Mouse (Mus musculus): ENCODE measurements around the gene Lrrtm4. TPM values are rescaled to one million over a fixed set of nuclear protein-coding genes. Genes with fewer than 3 reads are reported as not detected.
A peak's percentile ranks its signal among the peaks of the same experiment; 100 is the strongest.

Lrrtm4 gene
- polyA plus RNA-seq, 1 experiment from 2014 or later = 1.3 TPM

DNA sequence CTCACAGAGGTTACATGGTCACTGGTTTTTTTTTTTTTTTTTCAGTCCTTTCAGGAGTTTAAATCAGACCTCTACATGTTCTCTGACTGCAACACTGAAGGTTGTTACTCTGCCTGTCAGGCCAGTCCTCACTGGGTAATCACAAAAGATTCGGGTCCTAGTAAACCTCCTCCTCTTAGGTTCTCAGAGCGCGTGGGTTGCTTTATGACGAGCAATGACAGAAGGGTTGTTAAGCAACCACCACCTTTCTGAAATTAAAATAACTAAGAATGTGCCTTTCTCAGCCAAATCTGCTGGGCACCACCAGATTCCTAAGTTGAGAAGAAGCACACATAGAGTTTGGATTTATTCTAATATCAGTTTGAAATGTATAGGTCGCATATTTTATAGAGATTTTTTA is 644.1 kb downstream of the Lrrtm4 start:
- 88% methylated on average over 5 of the region's 5 CpGs for WGBS
- H3K4me1 ChIP-seq (ENCODE audit: control insufficient read depth, insufficient read depth, low read length) = no peaks in the 10 kb centered on the region
- no peaks in the 10 kb centered on the region for H3K27me3 ChIP-seq (ENCODE audit: control insufficient read depth, insufficient read depth, low read length)

DNA sequence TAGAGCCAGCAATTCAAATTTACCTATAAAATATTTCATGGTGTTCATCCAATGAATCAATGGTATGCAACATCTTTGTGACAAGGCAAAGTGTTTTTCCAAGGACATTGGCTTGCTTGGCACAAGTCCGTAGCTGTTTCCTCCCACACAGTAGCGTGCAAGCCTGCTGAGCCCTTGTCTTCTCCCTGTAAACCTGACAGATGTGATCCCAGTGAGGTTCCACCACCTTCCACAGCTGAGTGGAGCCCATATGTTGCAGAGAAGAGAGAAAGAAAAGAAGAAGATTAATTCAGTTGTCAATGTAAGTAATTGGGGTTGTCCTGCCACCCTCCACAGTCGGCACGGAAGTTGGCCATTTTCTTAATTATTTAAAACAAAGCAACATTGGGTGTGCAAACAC is 645.4 kb downstream of the Lrrtm4 start:
- DNase-seq (ENCODE audit: low spot score) = no peak
- no peaks in the 10 kb centered on the region for H3K4me1 ChIP-seq (ENCODE audit: control insufficient read depth, insufficient read depth, low read length)
- WGBS = 72% methylated on average over 4 of the region's 4 CpGs
- no peak for ATAC-seq (ENCODE audit: insufficient number of reproducible peaks, low FRiP score, low TSS enrichment, low read depth)
- H3K4me3 ChIP-seq (ENCODE audit: low read depth, low read length) = no peak overlapping the region
- no peak overlapping the region for H3K4me2 ChIP-seq (ENCODE audit: low read depth, severe bottlenecking)
- no peak overlapping the region for H3K9ac ChIP-seq (ENCODE audit: low read length)
- no peaks in the 10 kb centered on the region for H3K9me3 ChIP-seq (ENCODE audit: control insufficient read depth, low read length)
- no peak overlapping the region for H3K27ac ChIP-seq (replicated peaks; ENCODE audit: low read depth, low read length)
- no peaks in the 10 kb centered on the region for H3K36me3 ChIP-seq (ENCODE audit: control insufficient read depth, insufficient read depth, low read length)
- no peaks in the 10 kb centered on the region for H3K27me3 ChIP-seq (ENCODE audit: control insufficient read depth, insufficient read depth, low read length)

More for the DNA sequence above, 644.1 kb downstream of the Lrrtm4 start:
- no peak overlapping the region for H3K9ac ChIP-seq (ENCODE audit: low read length)
- no peak overlapping the region for H3K4me2 ChIP-seq (ENCODE audit: low read depth, severe bottlenecking)
- no peak for ATAC-seq (ENCODE audit: insufficient number of reproducible peaks, low FRiP score, low TSS enrichment, low read depth)
- H3K27ac ChIP-seq (replicated peaks; ENCODE audit: low read depth, low read length) = no peak overlapping the region
- no peaks in the 10 kb centered on the region for H3K9me3 ChIP-seq (ENCODE audit: control insufficient read depth, low read length)
- no peak for DNase-seq (ENCODE audit: low spot score)
- H3K4me3 ChIP-seq (ENCODE audit: low read depth, low read length) = no peak overlapping the region
- H3K36me3 ChIP-seq (ENCODE audit: control insufficient read depth, insufficient read depth, low read length) = no peaks in the 10 kb centered on the region

DNA sequence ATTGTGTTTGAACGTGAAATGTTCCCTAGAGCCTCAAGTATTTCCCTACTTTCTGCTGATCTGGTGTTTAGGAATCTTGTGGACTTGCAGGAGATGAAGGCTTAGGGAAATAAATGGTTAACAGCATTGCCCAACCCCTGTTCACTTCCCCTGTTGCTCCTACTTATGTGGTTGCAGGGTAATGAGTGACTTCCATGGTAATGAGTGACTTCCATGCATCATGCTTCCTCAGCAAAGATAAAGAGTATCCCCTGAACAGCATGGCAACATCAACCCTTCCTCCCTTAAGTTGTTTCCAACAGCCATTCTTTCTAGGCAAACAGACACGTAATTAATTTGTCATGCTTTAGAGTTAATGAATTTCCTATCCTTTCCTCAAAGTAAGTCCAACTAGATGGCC is 685.5 kb downstream of the Lrrtm4 start:
- WGBS = 67% methylated on average over 2 of the region's 2 CpGs
- H3K27me3 ChIP-seq (ENCODE audit: control insufficient read depth, insufficient read depth, low read length) = no peaks in the 10 kb centered on the region
- DNase-seq (ENCODE audit: low spot score) (no peak), ATAC-seq (ENCODE audit: insufficient number of reproducible peaks, low FRiP score, low TSS enrichment, low read depth) (no peak)
- no peaks in the 10 kb centered on the region for H3K4me1 ChIP-seq (ENCODE audit: control insufficient read depth, insufficient read depth, low read length)
- H3K9ac ChIP-seq (ENCODE audit: low read length) = no peak overlapping the region
- H3K4me2 ChIP-seq (ENCODE audit: low read depth, severe bottlenecking) = no peak overlapping the region
- no peaks in the 10 kb centered on the region for H3K36me3 ChIP-seq (ENCODE audit: control insufficient read depth, insufficient read depth, low read length)
- H3K27ac ChIP-seq (replicated peaks; ENCODE audit: low read depth, low read length) = no peak overlapping the region
- H3K9me3 ChIP-seq (ENCODE audit: control insufficient read depth, low read length) = no peaks in the 10 kb centered on the region
- H3K4me3 ChIP-seq (ENCODE audit: low read depth, low read length) = no peak overlapping the region

DNA sequence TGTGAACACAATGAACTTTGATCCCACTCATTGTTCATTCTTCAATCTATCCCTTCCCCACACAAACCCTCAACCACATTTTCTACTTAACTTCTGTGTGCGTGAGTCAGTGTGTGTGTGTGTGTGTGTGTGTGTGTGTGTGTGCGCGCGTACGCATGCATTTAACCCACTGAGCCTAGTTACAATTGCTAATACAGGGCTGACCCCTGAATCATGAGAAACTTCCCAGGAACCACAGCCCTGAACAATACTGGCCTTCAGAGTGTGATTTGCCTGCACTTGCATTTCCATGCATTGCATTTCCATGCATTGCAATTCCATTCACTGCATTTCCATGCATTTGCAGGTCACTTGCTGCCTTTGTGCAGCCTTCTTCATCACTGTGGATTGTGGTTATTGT is 701.8 kb downstream of the Lrrtm4 start:
- no peaks in the 10 kb centered on the region for H3K9me3 ChIP-seq (ENCODE audit: control insufficient read depth, low read length)
- no peaks in the 10 kb centered on the region for H3K27me3 ChIP-seq (ENCODE audit: control insufficient read depth, insufficient read depth, low read length)
- WGBS = 82% methylated on average over 5 of the region's 5 CpGs
- no peak overlapping the region for H3K27ac ChIP-seq (replicated peaks; ENCODE audit: low read depth, low read length)
- no peaks in the 10 kb centered on the region for H3K36me3 ChIP-seq (ENCODE audit: control insufficient read depth, insufficient read depth, low read length)
- H3K4me3 ChIP-seq (ENCODE audit: low read depth, low read length) = no peak overlapping the region
- H3K4me2 ChIP-seq (ENCODE audit: low read depth, severe bottlenecking) = no peak overlapping the region
- H3K9ac ChIP-seq (ENCODE audit: low read length) = no peak overlapping the region
- DNase-seq (ENCODE audit: low spot score) = no peak
- H3K4me1 ChIP-seq (ENCODE audit: control insufficient read depth, insufficient read depth, low read length) = no peaks in the 10 kb centered on the region
- no peak for ATAC-seq (ENCODE audit: insufficient number of reproducible peaks, low FRiP score, low TSS enrichment, low read depth)

DNA sequence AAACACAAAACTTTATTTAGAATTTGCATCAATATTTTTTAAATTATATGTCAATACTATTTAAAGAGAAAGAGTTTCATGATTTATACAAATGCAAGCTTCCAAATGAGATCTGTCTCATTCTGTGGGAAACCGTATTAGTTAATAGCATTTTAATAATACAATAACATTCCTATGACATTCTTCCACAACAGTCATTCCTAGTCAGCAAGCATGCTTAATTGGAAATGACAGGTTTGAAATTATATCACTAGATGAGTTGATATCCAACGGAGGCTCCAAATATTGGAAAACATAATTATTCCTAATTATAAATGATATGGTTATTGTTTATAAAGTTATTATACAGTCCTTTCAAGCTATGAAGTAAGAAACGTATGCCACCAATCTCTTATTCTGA is 714.7 kb downstream of the Lrrtm4 start:
- Histone ChIP-seq H3K4me3 (ENCODE audit: low read depth, low read length) (no peak overlapping the region), H3K9ac (ENCODE audit: low read length) (no peak overlapping the region), H3K4me2 (ENCODE audit: low read depth, severe bottlenecking) (no peak overlapping the region), H3K9me3 (ENCODE audit: control insufficient read depth, low read length) (no peaks in the 10 kb centered on the region), H3K27me3 (ENCODE audit: control insufficient read depth, insufficient read depth, low read length) (no peaks in the 10 kb centered on the region), H3K4me1 (ENCODE audit: control insufficient read depth, insufficient read depth, low read length) (no peaks in the 10 kb centered on the region), H3K27ac (replicated peaks; ENCODE audit: low read depth, low read length) (no peak overlapping the region), H3K36me3 (ENCODE audit: control insufficient read depth, insufficient read depth, low read length) (no peaks in the 10 kb centered on the region)
- no peak for ATAC-seq (ENCODE audit: insufficient number of reproducible peaks, low FRiP score, low TSS enrichment, low read depth)
- 83% methylated on average over 3 of the region's 3 CpGs for WGBS
- no peak for DNase-seq (ENCODE audit: low spot score)

DNA sequence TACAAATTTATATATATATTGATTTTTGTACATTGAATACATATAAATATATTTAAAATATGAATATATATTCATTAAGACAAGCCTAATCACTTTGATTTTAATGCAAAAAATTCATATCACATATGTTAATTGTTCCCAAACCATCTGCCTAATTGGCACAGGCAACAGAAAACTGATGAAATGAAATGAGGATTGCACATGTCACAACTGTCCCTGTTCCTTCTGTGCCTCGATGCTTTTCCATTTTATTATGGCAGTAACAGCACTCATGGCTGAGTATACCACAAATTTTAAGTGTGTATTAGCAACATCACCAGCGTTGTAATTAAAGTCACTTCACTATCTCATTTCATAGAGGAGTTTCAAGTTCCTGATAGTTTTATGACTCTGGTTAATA is 732.1 kb downstream of the Lrrtm4 start:
- WGBS = 80% methylated on average over 2 of the region's 2 CpGs
- H3K9me3 ChIP-seq (ENCODE audit: control insufficient read depth, low read length) = no peaks in the 10 kb centered on the region
- no peak overlapping the region for H3K4me2 ChIP-seq (ENCODE audit: low read depth, severe bottlenecking)
- no peak overlapping the region for H3K27ac ChIP-seq (replicated peaks; ENCODE audit: low read depth, low read length)
- H3K4me1 ChIP-seq (ENCODE audit: control insufficient read depth, insufficient read depth, low read length) = no peaks in the 10 kb centered on the region
- DNase-seq (ENCODE audit: low spot score) = no peak
- no peaks in the 10 kb centered on the region for H3K27me3 ChIP-seq (ENCODE audit: control insufficient read depth, insufficient read depth, low read length)
- no peak overlapping the region for H3K4me3 ChIP-seq (ENCODE audit: low read depth, low read length)
- ATAC-seq (ENCODE audit: insufficient number of reproducible peaks, low FRiP score, low TSS enrichment, low read depth) = no peak
- H3K9ac ChIP-seq (ENCODE audit: low read length) = no peak overlapping the region
- no peaks in the 10 kb centered on the region for H3K36me3 ChIP-seq (ENCODE audit: control insufficient read depth, insufficient read depth, low read length)

DNA sequence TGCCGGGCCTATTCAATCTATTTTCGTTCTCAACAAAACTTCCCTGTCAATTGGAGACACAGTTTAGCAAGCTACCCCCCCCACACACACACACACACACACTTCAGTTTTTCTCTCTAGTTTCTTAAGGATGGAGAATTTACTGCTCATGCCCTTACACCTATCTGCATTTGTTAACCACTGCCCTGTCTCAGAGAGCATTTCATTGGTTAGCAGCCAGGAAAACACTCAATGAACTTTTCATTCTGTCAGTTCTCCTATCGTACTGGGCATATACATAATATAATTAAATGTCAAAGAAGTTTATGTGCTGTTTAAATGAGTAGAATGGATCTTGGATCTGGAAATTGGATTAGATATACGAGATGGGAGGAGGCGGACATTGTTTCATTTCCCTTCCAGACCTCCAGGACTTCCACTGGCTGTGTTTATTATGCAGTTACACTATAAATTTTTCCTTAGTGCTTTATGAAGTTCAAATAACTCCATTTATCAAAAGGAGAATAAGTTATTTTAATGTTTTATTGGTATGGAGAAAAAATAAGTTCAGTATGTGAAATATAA is 742.0 kb downstream of the Lrrtm4 start:
- no peaks in the 10 kb centered on the region for H3K27me3 ChIP-seq (ENCODE audit: control insufficient read depth, insufficient read depth, low read length)
- H3K4me1 ChIP-seq (ENCODE audit: control insufficient read depth, insufficient read depth, low read length) = no peaks in the 10 kb centered on the region
- H3K27ac ChIP-seq (replicated peaks; ENCODE audit: low read depth, low read length) = no peak overlapping the region
- no peaks in the 10 kb centered on the region for H3K9me3 ChIP-seq (ENCODE audit: control insufficient read depth, low read length)
- no peaks in the 10 kb centered on the region for H3K36me3 ChIP-seq (ENCODE audit: control insufficient read depth, insufficient read depth, low read length)
- 85% methylated on average over 5 of the region's 5 CpGs for WGBS
- DNase-seq (ENCODE audit: low spot score) (no peak), ATAC-seq (ENCODE audit: insufficient number of reproducible peaks, low FRiP score, low TSS enrichment, low read depth) (peak; percentile 47; the same call in 1 of the 2 replicates)
- H3K4me3 ChIP-seq (ENCODE audit: low read depth, low read length) = no peak overlapping the region
- H3K9ac ChIP-seq (ENCODE audit: low read length) = no peak overlapping the region
- H3K4me2 ChIP-seq (ENCODE audit: low read depth, severe bottlenecking) = no peak overlapping the region

DNA sequence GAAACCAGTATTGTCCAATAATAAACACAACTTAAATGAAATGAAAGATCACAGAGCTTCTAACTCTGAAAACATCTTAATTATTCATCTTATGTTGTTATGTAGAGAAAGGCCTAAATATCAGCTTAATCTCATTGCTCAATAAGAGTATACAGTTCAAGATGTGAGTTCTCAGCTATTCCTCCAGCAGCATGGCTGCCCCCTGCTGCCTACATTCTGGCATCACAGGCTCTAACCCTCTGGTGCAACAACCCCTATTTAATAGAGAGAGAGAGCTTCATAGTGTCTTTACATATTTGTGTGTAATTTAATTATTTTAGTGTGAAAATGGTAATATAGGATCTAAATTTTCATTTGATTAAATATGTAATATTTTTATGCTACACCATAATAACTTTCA is 767.6 kb downstream of the Lrrtm4 start:
- Histone ChIP-seq H3K27ac (replicated peaks; ENCODE audit: low read depth, low read length) (no peak overlapping the region), H3K4me1 (ENCODE audit: control insufficient read depth, insufficient read depth, low read length) (no peaks in the 10 kb centered on the region), H3K9me3 (ENCODE audit: control insufficient read depth, low read length) (no peaks in the 10 kb centered on the region), H3K4me2 (ENCODE audit: low read depth, severe bottlenecking) (no peak overlapping the region), H3K9ac (ENCODE audit: low read length) (no peak overlapping the region), H3K27me3 (ENCODE audit: control insufficient read depth, insufficient read depth, low read length) (no peaks in the 10 kb centered on the region), H3K4me3 (ENCODE audit: low read depth, low read length) (no peak overlapping the region), H3K36me3 (ENCODE audit: control insufficient read depth, insufficient read depth, low read length) (no peaks in the 10 kb centered on the region)
- ATAC-seq (ENCODE audit: insufficient number of reproducible peaks, low FRiP score, low TSS enrichment, low read depth) = no peak
- DNase-seq (ENCODE audit: low spot score) = no peak

DNA sequence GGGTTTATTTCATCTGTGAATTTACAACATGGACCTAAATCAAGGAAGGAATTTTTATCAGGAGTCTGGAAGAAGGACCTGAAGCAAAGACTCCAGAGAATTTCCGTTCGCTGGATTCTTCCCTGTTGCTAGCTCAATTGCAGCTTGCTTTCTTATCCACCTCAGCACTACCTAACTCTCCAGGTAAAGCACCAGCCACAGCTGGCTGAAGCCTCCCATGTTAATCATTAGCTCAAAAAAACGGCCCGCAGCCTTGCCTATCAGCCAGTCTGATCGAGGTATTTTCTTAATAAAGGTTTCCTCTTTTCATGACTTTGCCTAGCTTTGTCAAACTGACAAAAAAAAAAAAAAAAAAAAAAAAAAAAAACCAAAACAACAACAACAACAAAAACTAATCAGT is 805.1 kb downstream of the Lrrtm4 start:
- ATAC-seq (ENCODE audit: insufficient number of reproducible peaks, low FRiP score, low TSS enrichment, low read depth) (no peak), DNase-seq (ENCODE audit: low spot score) (no peak)
- WGBS = 85% methylated on average over 5 of the region's 5 CpGs
- no peaks in the 10 kb centered on the region for H3K4me1 ChIP-seq (ENCODE audit: control insufficient read depth, insufficient read depth, low read length)
- no peak overlapping the region for H3K4me3 ChIP-seq (ENCODE audit: low read depth, low read length)
- H3K27me3 ChIP-seq (ENCODE audit: control insufficient read depth, insufficient read depth, low read length) = no peaks in the 10 kb centered on the region
- H3K9ac ChIP-seq (ENCODE audit: low read length) = no peak overlapping the region
- no peak overlapping the region for H3K4me2 ChIP-seq (ENCODE audit: low read depth, severe bottlenecking)
- H3K9me3 ChIP-seq (ENCODE audit: control insufficient read depth, low read length) = no peaks in the 10 kb centered on the region
- no peak overlapping the region for H3K27ac ChIP-seq (replicated peaks; ENCODE audit: low read depth, low read length)
- no peaks in the 10 kb centered on the region for H3K36me3 ChIP-seq (ENCODE audit: control insufficient read depth, insufficient read depth, low read length)
